Mouse (Mus musculus): ENCODE results near the gene Plekhg1. TPM values are rescaled to one million over a fixed set of nuclear protein-coding genes. Genes with fewer than 3 reads are reported as not detected.

The Plekhg1 gene
- polyA plus RNA-seq, 1 experiment from 2014 or later, result 4.4 TPM

DNA sequence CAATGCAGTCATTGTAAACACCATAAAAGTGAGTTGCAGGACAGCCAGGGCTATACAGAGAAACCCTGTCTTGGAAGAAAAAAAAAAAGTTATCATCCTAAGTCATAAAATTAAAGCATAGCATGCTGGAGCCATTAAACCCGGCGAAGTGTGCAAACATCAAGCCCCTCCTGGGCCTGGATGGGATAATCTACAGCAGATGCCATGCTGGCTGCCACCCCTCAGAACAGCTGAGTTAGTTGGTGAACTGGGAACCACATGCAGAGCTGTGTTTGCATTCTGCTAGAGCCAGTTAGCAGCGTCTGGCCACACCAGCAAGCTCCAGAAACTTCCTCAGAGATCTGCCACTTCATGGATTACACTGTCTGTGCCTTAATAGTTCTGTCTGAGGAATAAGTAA is 3.1 kb upstream of the Plekhg1 start:
- WGBS, result 73% methylated on average over 3 of the region's 3 CpGs
- Histone ChIP-seq H3K36me3 (ENCODE audit: control insufficient read depth, insufficient read depth) (no peaks in the 10 kb centered on the region), H3K9me3 (ENCODE audit: control insufficient read depth, low read length) (no peaks in the 10 kb centered on the region), H3K4me3 (replicated peaks; ENCODE audit: low read length) (no peak overlapping the region), H3K4me1 (replicated peaks; ENCODE audit: control insufficient read depth, insufficient read depth, low read length) (peaks cover 6% of the 10 kb centered on the region; the same call in 1 of the 2 replicates), H3K27ac (ENCODE audit: low read length) (no peak overlapping the region), H3K4me2 (ENCODE audit: low read length) (no peak overlapping the region), H3K9ac (replicated peaks; ENCODE audit: low read depth, low read length) (no peak overlapping the region), H3K27me3 (replicated peaks; ENCODE audit: control insufficient read depth, insufficient read depth, low read length) (0 out of 2 replicates have a peak, but pooled peaks cover 2% of the 10 kb centered on the region)
- no peak for ATAC-seq

DNA sequence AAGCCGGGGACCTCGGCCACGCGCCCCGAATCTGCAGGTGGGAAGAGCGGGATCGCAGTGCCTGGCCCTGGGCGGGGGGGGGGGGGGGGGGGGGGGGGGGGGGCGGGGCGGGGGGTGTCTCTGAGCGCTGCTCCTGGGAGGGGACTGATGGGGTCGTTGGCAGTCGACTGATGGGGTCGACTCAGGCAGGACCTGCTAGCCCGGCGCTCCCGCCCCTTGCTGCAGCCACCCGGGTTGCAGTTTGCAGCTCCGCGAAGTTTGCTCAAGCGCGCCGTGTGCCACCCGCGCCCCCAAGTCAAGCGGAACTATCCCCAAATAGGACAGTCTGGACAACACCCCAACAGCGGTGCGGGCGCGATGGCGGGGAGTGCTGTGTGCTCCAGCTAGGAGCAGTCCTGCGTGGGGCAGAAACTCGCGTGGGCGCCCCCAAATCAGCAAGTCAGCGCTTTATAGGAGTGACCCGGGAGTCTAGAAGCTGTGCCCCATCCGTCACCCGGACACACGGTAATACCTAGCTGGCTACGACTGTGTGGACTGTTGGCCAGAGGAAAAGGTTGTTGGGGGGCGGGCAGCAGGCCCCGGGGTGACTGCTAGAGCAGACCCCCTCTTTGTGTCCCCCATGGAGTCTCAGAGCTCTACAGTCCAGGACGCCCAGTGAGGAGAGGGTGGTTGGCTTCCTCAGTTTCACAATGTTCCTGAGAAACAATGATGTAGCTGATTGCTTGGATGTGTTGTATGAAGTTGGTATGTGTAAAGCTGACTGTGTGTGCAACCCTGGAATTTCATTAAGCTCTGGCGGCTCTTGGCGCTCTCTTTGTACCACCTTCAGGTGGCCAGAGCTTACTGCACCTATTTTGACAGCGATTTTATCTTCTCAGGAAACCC is 582 bp downstream of the Plekhg1 start:
- 0% methylated on average over 36 of the region's 47 CpGs for WGBS
- H3K4me3 ChIP-seq (replicated peaks; ENCODE audit: low read length), result peak overlapping the region; percentile 62
- peak overlapping the region; percentile 39 for H3K27ac ChIP-seq (ENCODE audit: low read length)
- no peaks in the 10 kb centered on the region for H3K36me3 ChIP-seq (ENCODE audit: control insufficient read depth, insufficient read depth)
- H3K9me3 ChIP-seq (ENCODE audit: control insufficient read depth, low read length), result no peaks in the 10 kb centered on the region
- H3K9ac ChIP-seq (replicated peaks; ENCODE audit: low read depth, low read length), result peak overlapping the region; percentile 50
- H3K4me2 ChIP-seq (ENCODE audit: low read length), result peak overlapping the region; percentile 98
- ATAC-seq, result peak; percentile 73
- H3K27me3 ChIP-seq (replicated peaks; ENCODE audit: control insufficient read depth, insufficient read depth, low read length), result 0 out of 2 replicates have a peak, but pooled peaks cover 2% of the 10 kb centered on the region
- H3K4me1 ChIP-seq (replicated peaks; ENCODE audit: control insufficient read depth, insufficient read depth, low read length), result peaks cover 6% of the 10 kb centered on the region; the same call in 1 of the 2 replicates

- no peak overlapping the region for H3K4me2 ChIP-seq (ENCODE audit: low read length)
- no peak overlapping the region for H3K4me3 ChIP-seq (replicated peaks; ENCODE audit: low read length)
- no peak overlapping the region for H3K9ac ChIP-seq (replicated peaks; ENCODE audit: low read depth, low read length)
- H3K27ac ChIP-seq (ENCODE audit: low read length), result no peak overlapping the region
- H3K27me3 ChIP-seq (replicated peaks; ENCODE audit: control insufficient read depth, insufficient read depth, low read length), result 0 out of 2 replicates have a peak, but pooled peaks cover 2% of the 10 kb centered on the region
- peaks cover 6% of the 10 kb centered on the region; the same call in 1 of the 2 replicates for H3K4me1 ChIP-seq (replicated peaks; ENCODE audit: control insufficient read depth, insufficient read depth, low read length)
- ATAC-seq, result no peak
- H3K9me3 ChIP-seq (ENCODE audit: control insufficient read depth, low read length), result no peaks in the 10 kb centered on the region
- WGBS, result 9% methylated on average over 5 of the region's 5 CpGs
- H3K36me3 ChIP-seq (ENCODE audit: control insufficient read depth, insufficient read depth), result no peaks in the 10 kb centered on the region
Measured at GRCm38 (mm10) chr10:3741791-3742190, 1.6 kb downstream of the Plekhg1 start.

DNA sequence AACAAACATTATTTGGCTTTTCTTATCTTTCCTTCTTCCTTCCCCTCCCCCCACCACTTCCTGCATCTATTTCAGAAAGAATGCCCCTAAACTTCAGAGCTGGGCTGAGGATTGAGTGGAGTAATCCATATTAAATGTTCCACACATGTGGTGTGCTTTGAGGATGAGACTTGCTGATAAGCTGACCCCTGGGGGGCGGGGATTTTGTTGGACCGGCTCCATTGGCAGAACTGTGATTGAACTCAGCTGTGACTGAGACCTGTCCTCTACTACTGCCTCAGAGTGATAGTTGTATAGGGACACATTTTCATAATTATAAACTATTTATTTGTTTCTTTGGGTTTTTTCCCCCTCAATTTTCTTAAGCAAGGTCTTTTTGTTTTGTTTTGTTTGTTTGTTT is 2.9 kb downstream of the Plekhg1 start:
- WGBS, result 43% methylated on average over 2 of the region's 2 CpGs
- no peaks in the 10 kb centered on the region for H3K36me3 ChIP-seq (ENCODE audit: control insufficient read depth, insufficient read depth)
- H3K9me3 ChIP-seq (ENCODE audit: control insufficient read depth, low read length), result no peaks in the 10 kb centered on the region
- H3K4me2 ChIP-seq (ENCODE audit: low read length), result no peak overlapping the region
- H3K27me3 ChIP-seq (replicated peaks; ENCODE audit: control insufficient read depth, insufficient read depth, low read length), result 0 out of 2 replicates have a peak, but pooled peaks cover 2% of the 10 kb centered on the region
- H3K9ac ChIP-seq (replicated peaks; ENCODE audit: low read depth, low read length), result no peak overlapping the region
- ATAC-seq, result no peak
- H3K4me3 ChIP-seq (replicated peaks; ENCODE audit: low read length), result no peak overlapping the region
- peaks cover 6% of the 10 kb centered on the region; the same call in 1 of the 2 replicates for H3K4me1 ChIP-seq (replicated peaks; ENCODE audit: control insufficient read depth, insufficient read depth, low read length)
- no peak overlapping the region for H3K27ac ChIP-seq (ENCODE audit: low read length)

- no peak for ATAC-seq
- H3K27me3 ChIP-seq (replicated peaks; ENCODE audit: control insufficient read depth, insufficient read depth, low read length), result 0 out of 2 replicates have a peak, but pooled peaks cover 2% of the 10 kb centered on the region
- H3K4me3 ChIP-seq (replicated peaks; ENCODE audit: low read length), result no peak overlapping the region
- H3K9me3 ChIP-seq (ENCODE audit: control insufficient read depth, low read length), result no peaks in the 10 kb centered on the region
- H3K9ac ChIP-seq (replicated peaks; ENCODE audit: low read depth, low read length), result no peak overlapping the region
- H3K36me3 ChIP-seq (ENCODE audit: control insufficient read depth, insufficient read depth), result no peaks in the 10 kb centered on the region
- H3K27ac ChIP-seq (ENCODE audit: low read length), result no peak overlapping the region
- H3K4me2 ChIP-seq (ENCODE audit: low read length), result no peak overlapping the region
- WGBS, result 61% methylated on average over 5 of the region's 5 CpGs
- H3K4me1 ChIP-seq (replicated peaks; ENCODE audit: control insufficient read depth, insufficient read depth, low read length), result peaks cover 6% of the 10 kb centered on the region; the same call in 1 of the 2 replicates
Measured at GRCm38 (mm10) chr10:3743826-3744225, 3.7 kb downstream of the Plekhg1 start.

DNA sequence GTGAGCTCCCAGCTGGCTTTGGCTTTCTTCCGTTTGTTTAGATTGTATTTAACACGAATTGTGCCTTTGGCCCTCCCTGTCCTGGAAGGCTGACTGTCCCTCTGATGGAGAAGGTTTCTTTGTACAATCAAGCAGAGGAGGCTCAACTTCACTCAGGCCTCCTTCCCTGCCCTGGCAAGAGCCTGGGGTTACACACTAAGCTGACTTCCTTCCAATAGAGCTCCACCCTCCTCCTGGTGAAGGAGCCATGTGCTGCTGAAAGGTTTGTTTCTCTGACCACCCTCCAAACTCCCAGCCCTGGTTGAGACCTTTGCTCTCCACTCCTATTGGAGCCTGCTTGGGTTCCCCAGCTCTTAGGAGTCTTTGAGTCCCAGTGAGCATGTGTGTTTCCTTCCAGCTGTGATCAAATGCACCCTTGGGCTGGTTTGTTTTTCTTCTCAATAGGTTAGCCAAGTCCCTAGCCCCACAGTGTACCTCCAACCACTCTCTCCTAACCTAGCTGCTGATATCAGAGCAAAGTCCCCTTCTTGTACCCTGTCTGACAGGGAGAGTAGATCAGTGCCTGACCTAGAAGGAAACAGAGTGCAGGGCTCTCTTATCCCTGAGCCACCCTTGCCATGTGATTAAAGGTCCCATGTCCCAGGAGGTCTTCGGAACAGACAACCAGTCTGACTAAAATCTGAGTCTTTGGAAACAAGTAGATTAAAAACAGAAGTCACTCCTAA is 6.8 kb downstream of the Plekhg1 start:
- Histone ChIP-seq H3K4me2 (ENCODE audit: low read length) (no peak overlapping the region), H3K9me3 (ENCODE audit: control insufficient read depth, low read length) (no peaks in the 10 kb centered on the region), H3K4me1 (replicated peaks; ENCODE audit: control insufficient read depth, insufficient read depth, low read length) (no peaks in the 10 kb centered on the region), H3K27ac (ENCODE audit: low read length) (no peak overlapping the region), H3K36me3 (ENCODE audit: control insufficient read depth, insufficient read depth) (no peaks in the 10 kb centered on the region), H3K27me3 (replicated peaks; ENCODE audit: control insufficient read depth, insufficient read depth, low read length) (no peaks in the 10 kb centered on the region), H3K4me3 (replicated peaks; ENCODE audit: low read length) (no peak overlapping the region), H3K9ac (replicated peaks; ENCODE audit: low read depth, low read length) (no peak overlapping the region)
- ATAC-seq, result no peak
- WGBS, result 69% methylated on average over 3 of the region's 3 CpGs

- H3K4me2 ChIP-seq (ENCODE audit: low read length), result no peak overlapping the region
- WGBS, result 92% methylated on average over 1 of the region's 1 CpGs
- no peaks in the 10 kb centered on the region for H3K36me3 ChIP-seq (ENCODE audit: control insufficient read depth, insufficient read depth)
- H3K4me3 ChIP-seq (replicated peaks; ENCODE audit: low read length), result no peak overlapping the region
- no peak for ATAC-seq
- H3K9me3 ChIP-seq (ENCODE audit: control insufficient read depth, low read length), result no peaks in the 10 kb centered on the region
- no peaks in the 10 kb centered on the region for H3K27me3 ChIP-seq (replicated peaks; ENCODE audit: control insufficient read depth, insufficient read depth, low read length)
- no peak overlapping the region for H3K27ac ChIP-seq (ENCODE audit: low read length)
- H3K9ac ChIP-seq (replicated peaks; ENCODE audit: low read depth, low read length), result no peak overlapping the region
- no peaks in the 10 kb centered on the region for H3K4me1 ChIP-seq (replicated peaks; ENCODE audit: control insufficient read depth, insufficient read depth, low read length)
Measured at GRCm38 (mm10) chr10:3749580-3749979, 9.4 kb downstream of the Plekhg1 start.

- no peak for ATAC-seq
- H3K27me3 ChIP-seq (replicated peaks; ENCODE audit: control insufficient read depth, insufficient read depth, low read length), result no peaks in the 10 kb centered on the region
- no peak overlapping the region for H3K27ac ChIP-seq (ENCODE audit: low read length)
- H3K9me3 ChIP-seq (ENCODE audit: control insufficient read depth, low read length), result no peaks in the 10 kb centered on the region
- no peak overlapping the region for H3K9ac ChIP-seq (replicated peaks; ENCODE audit: low read depth, low read length)
- no peak overlapping the region for H3K4me3 ChIP-seq (replicated peaks; ENCODE audit: low read length)
- no peaks in the 10 kb centered on the region for H3K36me3 ChIP-seq (ENCODE audit: control insufficient read depth, insufficient read depth)
- H3K4me2 ChIP-seq (ENCODE audit: low read length), result no peak overlapping the region
- H3K4me1 ChIP-seq (replicated peaks; ENCODE audit: control insufficient read depth, insufficient read depth, low read length), result no peaks in the 10 kb centered on the region
- 72% methylated on average over 5 of the region's 5 CpGs for WGBS
Measured at GRCm38 (mm10) chr10:3761992-3762391, 21.8 kb downstream of the Plekhg1 start.

DNA sequence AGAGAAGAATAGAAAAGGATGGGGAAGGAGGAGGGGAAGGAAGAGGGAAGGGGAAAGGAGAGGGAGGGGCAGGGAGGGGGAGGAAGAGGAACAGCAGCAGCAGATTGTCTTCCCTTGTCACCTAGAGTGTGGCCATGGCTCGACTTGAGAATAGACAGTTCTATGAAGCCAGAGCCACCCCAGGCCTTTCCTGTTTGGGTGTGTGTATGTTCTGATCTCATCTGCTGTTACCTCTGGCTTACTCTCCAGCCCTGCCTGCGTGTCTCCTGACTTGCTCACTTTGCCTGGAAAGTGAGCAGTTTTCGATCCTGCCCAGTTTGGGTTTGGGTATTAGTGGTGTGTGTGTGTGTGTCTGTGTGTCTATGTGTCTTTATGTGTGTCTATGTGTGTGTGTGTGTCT is 23.0 kb downstream of the Plekhg1 start:
- 72% methylated on average over 3 of the region's 3 CpGs for WGBS
- no peak overlapping the region for H3K9ac ChIP-seq (replicated peaks; ENCODE audit: low read depth, low read length)
- no peaks in the 10 kb centered on the region for H3K9me3 ChIP-seq (ENCODE audit: control insufficient read depth, low read length)
- no peak overlapping the region for H3K4me2 ChIP-seq (ENCODE audit: low read length)
- no peak overlapping the region for H3K27ac ChIP-seq (ENCODE audit: low read length)
- no peaks in the 10 kb centered on the region for H3K36me3 ChIP-seq (ENCODE audit: control insufficient read depth, insufficient read depth)
- no peak for ATAC-seq
- H3K4me1 ChIP-seq (replicated peaks; ENCODE audit: control insufficient read depth, insufficient read depth, low read length), result no peaks in the 10 kb centered on the region
- H3K4me3 ChIP-seq (replicated peaks; ENCODE audit: low read length), result no peak overlapping the region
- H3K27me3 ChIP-seq (replicated peaks; ENCODE audit: control insufficient read depth, insufficient read depth, low read length), result no peaks in the 10 kb centered on the region
